In genomic region chr7:114827360-114827759, GRCm38 (mm10) we compare ENCODE assay signal across 22 mouse cellular contexts.
A peak's percentile ranks its signal among the peaks of the same experiment; 100 is the strongest.
DNase-seq lines count a peak whose midpoint lies in the region; ATAC-seq and TF ChIP-seq lines count a peak whose summit lies in the region.
"Had no signal": no experiment of that assay in that cellular context is flagged by ENCODE, and none has a peak within 500 bp of the region (broad histone marks: within the 10 kb centered on the region; RNA-seq: fewer than 3 reads in every experiment).

No protein-coding gene starts in this region.

- intact Hi-C loops in gastrocnemius, adult 2 months (cut with DNase I), result loop anchor here (10.0 kb wide), 1 partner anchor 553 kb away; the partner anchor contains the start of gene Psma1

- TF ChIP-seq CTCF in gastrocnemius, adult 2 months (IDR thresholded peaks at IDR 0.05), result no peak

- no peaks in the 10 kb centered on the region; the same call in 1 of the 2 replicates for H3K4me1 ChIP-seq in heart, embryonic 10.5 days
- H3K4me1 ChIP-seq in neural tube, embryonic 13.5 days (replicated peaks), result peaks cover 5% of the 10 kb centered on the region; the same call in 1 of the 2 replicates
- H3K4me1 ChIP-seq in neural tube, embryonic 15.5 days, result no peaks in the 10 kb centered on the region
- H3K4me1 ChIP-seq: embryonic facial prominence, embryonic 15.5 days; forebrain, embryonic 10.5 days; hindbrain, embryonic 12.5 days; intestine, embryonic 15.5 days; kidney, embryonic 15.5 days; liver, embryonic 13.5 days; midbrain, embryonic 12.5 days; stomach, embryonic 15.5 days had no signal

- ATAC-seq in neural tube, embryonic 13.5 days (ENCODE audit: low read depth), result 0 out of 2 replicates have a peak, but pooled peaks have one; percentile 32
- no peak for ATAC-seq in neural tube, embryonic 15.5 days (ENCODE audit: low FRiP score)
- ATAC-seq in megakaryocyte progenitor cell, adult 5-6 weeks (replicated peaks; ENCODE audit: poor library complexity), result peak; percentile 70
- no peak for ATAC-seq in monocyte, adult 5-6 weeks (replicated peaks; ENCODE audit: insufficient number of reproducible peaks, low FRiP score, low TSS enrichment, poor library complexity, severe bottlenecking)
- ATAC-seq: intestine, embryonic 15.5 days had no signal

- H3K9ac ChIP-seq in neural tube, embryonic 13.5 days, result no peak overlapping the region
- H3K9ac ChIP-seq in neural tube, embryonic 15.5 days (replicated peaks), result no peak overlapping the region
- H3K9ac ChIP-seq: embryonic facial prominence, embryonic 15.5 days; hindbrain, embryonic 12.5 days; intestine, embryonic 15.5 days; kidney, embryonic 15.5 days; liver, embryonic 13.5 days; midbrain, embryonic 12.5 days; stomach, embryonic 15.5 days had no signal

- H3K36me3 ChIP-seq in heart, embryonic 10.5 days, result no peaks in the 10 kb centered on the region
- no peaks in the 10 kb centered on the region for H3K36me3 ChIP-seq in neural tube, embryonic 13.5 days
- H3K36me3 ChIP-seq in neural tube, embryonic 15.5 days, result no peaks in the 10 kb centered on the region
- H3K36me3 ChIP-seq: embryonic facial prominence, embryonic 15.5 days; forebrain, embryonic 10.5 days; hindbrain, embryonic 12.5 days; intestine, embryonic 15.5 days; kidney, embryonic 15.5 days; liver, embryonic 13.5 days; midbrain, embryonic 12.5 days; stomach, embryonic 15.5 days had no signal

- 85% methylated on average over 4 of the region's 4 CpGs for WGBS in heart, embryonic 10.5 days
- 68% methylated on average over 4 of the region's 4 CpGs for WGBS in neural tube, embryonic 13.5 days
- 58% methylated on average over 4 of the region's 4 CpGs for WGBS in neural tube, embryonic 15.5 days

- H3K9me3 ChIP-seq in heart, embryonic 10.5 days, result no peaks in the 10 kb centered on the region
- H3K9me3 ChIP-seq in neural tube, embryonic 13.5 days, result no peaks in the 10 kb centered on the region
- no peaks in the 10 kb centered on the region for H3K9me3 ChIP-seq in neural tube, embryonic 15.5 days (replicated peaks)
- H3K9me3 ChIP-seq: embryonic facial prominence, embryonic 15.5 days; forebrain, embryonic 10.5 days; hindbrain, embryonic 12.5 days; intestine, embryonic 15.5 days; kidney, embryonic 15.5 days; liver, embryonic 13.5 days; midbrain, embryonic 12.5 days; stomach, embryonic 15.5 days had no signal

- H3K27ac ChIP-seq in gastrocnemius, adult 2 months, result no peak overlapping the region
- H3K27ac ChIP-seq in heart, embryonic 10.5 days, result no peak overlapping the region
- H3K27ac ChIP-seq in neural tube, embryonic 13.5 days (replicated peaks), result no peak overlapping the region
- no peak overlapping the region for H3K27ac ChIP-seq in neural tube, embryonic 15.5 days (replicated peaks)
- H3K27ac ChIP-seq: embryonic facial prominence, embryonic 15.5 days; forebrain, embryonic 10.5 days; hindbrain, embryonic 12.5 days; intestine, embryonic 15.5 days; kidney, embryonic 15.5 days; liver, embryonic 13.5 days; midbrain, embryonic 12.5 days; stomach, embryonic 15.5 days had no signal

- peak; percentile 3 for DNase-seq in gastrocnemius, adult 18-20 months (ENCODE audit: low spot score)
- DNase-seq in gastrocnemius, adult 2 months, result no peak
- DNase-seq in heart, postnatal 4 days, result peak; percentile 42
- no peak for DNase-seq in heart, embryonic 10.5 days (ENCODE audit: low spot score)
- DNase-seq: adrenal gland, adult 2 months; cerebellum, adult 9-11 months; embryo, embryonic 11 days; gastrocnemius, postnatal 25 days; layer of hippocampus, postnatal 36 days; liver, embryonic 13.5 days; lung, postnatal 36 days had no signal

- no peak overlapping the region for H3K4me3 ChIP-seq in gastrocnemius, adult 2 months
- no peak overlapping the region for H3K4me3 ChIP-seq in heart, embryonic 10.5 days
- no peak overlapping the region for H3K4me3 ChIP-seq in neural tube, embryonic 13.5 days
- H3K4me3 ChIP-seq in neural tube, embryonic 15.5 days (replicated peaks), result no peak overlapping the region
- H3K4me3 ChIP-seq: embryonic facial prominence, embryonic 15.5 days; forebrain, embryonic 10.5 days; hindbrain, embryonic 12.5 days; intestine, embryonic 15.5 days; kidney, embryonic 15.5 days; liver, embryonic 13.5 days; midbrain, embryonic 12.5 days; stomach, embryonic 15.5 days had no signal

- no peaks in the 10 kb centered on the region for H3K27me3 ChIP-seq in heart, embryonic 10.5 days (ENCODE audit: insufficient read depth, poor library complexity, severe bottlenecking)
- no peaks in the 10 kb centered on the region for H3K27me3 ChIP-seq in neural tube, embryonic 13.5 days
- H3K27me3 ChIP-seq in neural tube, embryonic 15.5 days (replicated peaks), result no peaks in the 10 kb centered on the region
- H3K27me3 ChIP-seq: embryonic facial prominence, embryonic 15.5 days; hindbrain, embryonic 12.5 days; intestine, embryonic 15.5 days; kidney, embryonic 15.5 days; liver, embryonic 13.5 days; midbrain, embryonic 12.5 days; stomach, embryonic 15.5 days had no signal

- H3K4me2 ChIP-seq in neural tube, embryonic 13.5 days, result no peak overlapping the region
- no peak overlapping the region for H3K4me2 ChIP-seq in neural tube, embryonic 15.5 days
- H3K4me2 ChIP-seq: embryonic facial prominence, embryonic 15.5 days; hindbrain, embryonic 12.5 days; intestine, embryonic 15.5 days; kidney, embryonic 15.5 days; liver, embryonic 13.5 days; midbrain, embryonic 12.5 days; stomach, embryonic 15.5 days had no signal

Comparison
In these comparisons a context has a peak if more than half of its experiments do, and no peak if none do; other contexts are left out.
1. DNase-seq: peak in gastrocnemius, adult 18-20 months (single experiment) and heart, postnatal 4 days (single experiment); none in gastrocnemius, adult 2 months (single experiment) and heart, embryonic 10.5 days (single experiment).
2. ATAC-seq: peak in neural tube, embryonic 13.5 days (single experiment) and megakaryocyte progenitor cell, adult 5-6 weeks (single experiment); none in neural tube, embryonic 15.5 days (single experiment) and monocyte, adult 5-6 weeks (single experiment).